15 mouse cellular contexts compared by ENCODE assay signal in the genomic region with DNA sequence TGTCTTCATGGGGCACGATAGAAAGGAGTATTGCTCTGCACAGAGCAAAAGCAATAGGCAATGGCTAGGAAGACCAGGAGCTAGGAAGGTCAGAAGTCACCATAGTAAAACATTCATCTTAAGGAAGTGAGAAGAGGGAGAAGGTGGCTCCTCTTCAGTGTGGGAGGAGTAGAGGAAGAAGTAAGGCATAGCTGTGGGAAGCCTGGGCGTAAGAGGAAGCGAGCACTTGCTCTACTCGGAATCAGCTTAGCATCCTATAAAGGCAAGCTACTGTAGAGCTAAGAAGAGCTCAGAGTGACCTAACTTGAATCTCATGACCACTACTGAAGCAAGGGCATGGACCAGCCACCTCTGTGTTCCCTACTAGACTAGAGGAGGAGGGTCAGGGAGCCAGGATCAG.
"Had no signal": no experiment of that assay in that cellular context is flagged by ENCODE, and none has a peak within 500 bp of the region (broad histone marks: within the 10 kb centered on the region; RNA-seq: fewer than 3 reads in every experiment).

No protein-coding gene starts in this region.

- H3K9me3 ChIP-seq: kidney, embryonic 15.5 days; limb, embryonic 13.5 days; lung, embryonic 15.5 days; midbrain, embryonic 15.5 days; neural tube, embryonic 12.5 days; stomach, embryonic 15.5 days had no signal

- ATAC-seq: midbrain, embryonic 15.5 days had no signal

- H3K27ac ChIP-seq: kidney, embryonic 15.5 days; limb, embryonic 13.5 days; liver, embryonic 14.5 days; lung, embryonic 15.5 days; macrophage; midbrain, embryonic 15.5 days; neural tube, embryonic 12.5 days; stomach, embryonic 15.5 days had no signal

- H3K4me3 ChIP-seq: kidney, embryonic 15.5 days; limb, embryonic 13.5 days; lung, embryonic 15.5 days; midbrain, embryonic 15.5 days; neural tube, embryonic 12.5 days; stomach, embryonic 15.5 days had no signal

- H3K27me3 ChIP-seq: kidney, embryonic 15.5 days; limb, embryonic 13.5 days; lung, embryonic 15.5 days; midbrain, embryonic 15.5 days; neural tube, embryonic 12.5 days; stomach, embryonic 15.5 days had no signal

- DNase-seq: kidney, adult 2 months; kidney, postnatal 14 days; left cerebral cortex, postnatal 4 days; lung, postnatal 14 days; right cerebral cortex, postnatal 4 days; thymus, adult 2 months; thymus, postnatal 25 days had no signal

- H3K9ac ChIP-seq: kidney, embryonic 15.5 days; limb, embryonic 13.5 days; liver, embryonic 14.5 days; lung, embryonic 15.5 days; midbrain, embryonic 15.5 days; neural tube, embryonic 12.5 days; stomach, embryonic 15.5 days had no signal

- H3K36me3 ChIP-seq: kidney, embryonic 15.5 days; limb, embryonic 13.5 days; lung, embryonic 15.5 days; midbrain, embryonic 15.5 days; neural tube, embryonic 12.5 days; stomach, embryonic 15.5 days had no signal

- H3K4me1 ChIP-seq: kidney, embryonic 15.5 days; stomach, embryonic 15.5 days had no signal

- H3K4me2 ChIP-seq: kidney, embryonic 15.5 days; limb, embryonic 13.5 days; lung, embryonic 15.5 days; midbrain, embryonic 15.5 days; neural tube, embryonic 12.5 days; stomach, embryonic 15.5 days had no signal
